Mouse (Mus musculus) mouse embryonic stem cell (cell line): ENCODE results near the gene Tradd.

Experiments
- in situ Hi-C, 2 experiments: fragments of 300-500 bp; cut with MboI; formaldehyde crosslinking; loops; 1 replicate in 1 of 2; 3 replicates in 1 of 2; pipeline ENCODE4 v1.14.3; 2019 to 2020; ENCODE audit warnings: low sequenced_read_pairs in 2 of 2, low pct_unique_long_range_greater_than_20kb in 1 of 2, mixed read lengths in 1 of 2; ENCODE audit not compliant: unreplicated experiment in 1 of 2

Gene Tradd

DNA sequence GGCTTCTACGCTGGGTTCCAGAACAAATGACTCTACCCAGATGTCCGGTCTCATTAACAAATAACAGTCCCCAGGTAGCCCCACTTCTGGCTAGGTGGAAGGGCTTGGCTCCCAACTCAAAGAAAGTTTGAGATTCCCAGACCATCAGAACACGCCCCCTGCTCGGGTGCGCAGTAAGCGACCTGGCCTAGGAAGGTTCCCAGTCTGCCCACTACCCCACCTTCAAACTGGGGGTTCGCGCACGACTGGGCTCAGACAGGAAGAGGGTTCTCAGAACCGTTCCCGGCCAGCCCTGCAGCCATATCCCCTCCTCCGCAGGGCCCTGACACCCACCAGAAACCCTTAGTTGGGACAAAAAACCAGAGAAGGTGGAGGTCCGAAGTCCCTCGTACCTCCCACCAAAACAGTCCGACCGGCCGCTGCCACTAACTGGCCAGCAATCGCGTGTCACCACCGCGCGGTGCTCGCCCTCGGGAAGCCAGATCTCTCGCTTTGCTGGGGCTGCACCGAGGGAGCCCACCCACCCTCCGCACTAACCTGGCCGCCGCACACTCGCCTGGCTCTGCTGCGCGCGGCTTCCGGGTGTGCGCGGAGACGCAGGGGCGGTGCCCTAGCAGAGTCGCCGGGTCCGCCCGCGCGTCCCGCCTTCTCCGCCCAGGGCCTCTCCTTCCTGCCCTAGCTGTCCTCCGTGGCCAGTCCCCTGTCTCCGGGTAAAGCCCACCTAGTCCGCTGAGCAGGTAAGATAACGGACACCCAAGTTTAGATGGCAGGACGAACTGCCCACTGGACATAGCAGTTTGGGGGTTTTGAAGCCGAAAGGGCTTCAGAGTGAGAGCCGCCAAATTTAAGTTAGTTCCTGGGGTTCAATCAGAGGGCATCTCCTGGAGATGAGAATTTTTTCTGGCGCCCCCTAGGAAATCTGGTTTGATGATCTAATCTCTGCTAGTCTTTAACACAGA, at the start of gene Tradd, which contains the start of gene Fbxl8:
TSS of gene Tradd (minus strand) at position 586 of the 959 bp plus-strand sequence.
TSS of gene Fbxl8 (plus strand) at position 625 of the 959 bp plus-strand sequence.
- in situ Hi-C loops = no loop called here

DNA sequence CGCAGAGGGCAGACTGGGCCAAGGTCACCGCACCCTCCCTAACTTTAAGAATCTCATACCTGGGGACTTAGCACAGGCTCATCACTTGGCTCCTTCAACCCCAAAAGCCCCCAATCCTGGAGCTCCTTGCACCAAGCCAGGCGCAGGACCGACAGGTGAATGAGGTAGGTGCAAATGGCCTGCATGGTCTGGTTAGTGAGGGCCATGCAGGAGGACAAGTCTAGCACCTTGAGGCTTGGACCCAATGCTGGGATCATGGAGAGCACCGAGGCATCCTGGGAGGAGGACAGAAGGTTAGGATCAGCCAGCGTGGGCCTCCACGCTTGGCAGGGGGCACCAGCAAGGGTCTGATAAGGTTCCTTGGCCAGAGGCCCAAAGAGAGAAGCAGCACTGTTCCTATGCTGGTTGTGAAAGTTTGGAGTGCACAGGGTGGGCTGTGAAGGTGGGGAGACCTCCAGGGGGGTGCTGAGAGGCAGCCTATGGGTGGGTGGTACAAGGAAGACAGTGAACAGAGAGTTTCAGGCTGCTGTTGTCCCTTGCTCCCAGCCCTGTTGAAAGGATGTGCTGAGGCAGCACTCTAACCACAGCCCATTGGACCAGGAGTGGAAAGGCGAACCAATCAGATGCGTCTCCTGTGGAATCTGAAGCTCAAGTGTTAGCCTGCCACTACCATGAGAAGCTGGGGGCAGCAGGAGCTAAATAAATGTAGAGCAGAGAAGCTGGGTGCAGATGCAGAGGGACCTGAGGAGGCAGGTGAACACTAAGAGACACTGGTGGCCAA, 49.4 kb upstream of the Tradd start:
- in situ Hi-C loops = no loop called here

DNA sequence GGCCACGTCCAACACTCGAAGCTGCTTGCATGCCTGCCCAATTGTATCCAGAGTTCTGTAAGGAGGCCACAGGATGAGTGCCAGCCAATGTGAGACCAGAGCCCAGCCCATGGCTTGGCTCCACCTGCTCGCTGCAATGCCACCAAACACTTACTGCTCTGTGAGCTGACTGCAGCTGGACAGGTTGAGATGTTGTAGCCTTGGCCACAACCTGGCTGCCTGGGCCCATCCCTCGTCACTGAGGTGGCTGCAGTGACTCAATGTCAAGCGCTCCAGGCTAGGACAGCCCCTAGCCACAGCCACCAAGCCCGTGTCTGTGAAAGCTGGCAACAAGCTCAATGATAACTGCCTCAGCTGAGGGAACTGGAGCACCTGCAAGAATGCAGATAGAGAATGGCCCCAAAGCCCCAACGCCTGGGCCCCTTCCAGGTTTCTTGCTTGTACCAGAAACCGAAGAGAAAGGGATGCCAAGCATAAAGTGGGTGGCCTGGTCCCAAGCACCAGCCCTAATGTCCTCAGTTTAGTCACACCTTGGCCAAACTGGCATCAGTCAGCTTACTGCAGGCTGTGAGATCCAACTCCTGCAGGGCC, 48.6 kb upstream of the Tradd start:
- in situ Hi-C loops = no loop called here

- in situ Hi-C loops = no loop called here
Measured at GRCm38 (mm10) chr8:105311718-105312117, 47.3 kb upstream of the Tradd start.

DNA sequence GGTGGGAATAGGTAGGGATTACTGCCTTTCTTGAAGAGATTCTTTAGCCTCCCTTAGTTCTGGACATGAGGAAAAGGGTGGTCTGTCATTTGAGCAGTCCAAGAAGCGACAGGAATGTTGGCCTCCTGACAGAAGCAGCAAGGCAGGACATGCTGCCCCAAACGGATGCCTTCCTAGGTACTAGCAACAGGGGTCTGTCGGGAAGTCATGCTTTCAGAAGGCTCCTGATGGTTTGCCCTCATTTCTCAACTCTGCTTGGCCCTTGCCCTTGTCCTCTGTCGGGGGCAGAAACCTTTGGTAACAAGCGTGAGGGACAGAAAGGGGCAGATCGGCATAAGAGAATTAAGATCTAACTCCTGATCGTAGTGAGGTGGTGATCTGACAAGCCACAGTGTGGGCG, 45.7 kb upstream of the Tradd start:
- in situ Hi-C loops = no loop called here

GRCm38 (mm10) chr8:105309142-105309847, 44.9 kb upstream of the Tradd start:
- in situ Hi-C loops = no loop called here

- in situ Hi-C loops = no loop called here
Measured at GRCm38 (mm10) chr8:105308428-105308827, 44.0 kb upstream of the Tradd start.

DNA sequence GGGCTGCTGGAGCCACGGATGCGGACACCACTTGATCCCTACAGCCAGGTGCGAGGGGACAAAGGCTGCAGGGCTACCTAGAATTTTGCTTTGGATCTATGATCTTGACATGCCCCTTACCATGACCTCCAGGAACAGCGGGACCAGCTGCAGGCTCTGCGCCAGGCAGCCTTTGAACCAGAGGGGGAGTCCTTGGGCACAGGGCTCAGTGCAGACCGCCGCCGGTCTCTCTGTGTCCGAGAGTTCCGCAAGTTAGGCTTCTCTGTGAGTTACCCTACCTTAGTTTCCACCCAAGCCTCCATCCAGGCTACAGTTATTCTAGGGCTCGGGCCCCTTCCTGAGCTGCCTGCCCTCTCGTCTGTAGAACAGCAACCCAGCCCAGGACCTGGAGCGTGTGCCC, 43.3 kb upstream of the Tradd start:
- in situ Hi-C loops = no loop called here

- in situ Hi-C loops = no loop called here
Measured at GRCm38 (mm10) chr8:105306146-105306691, 41.8 kb upstream of the Tradd start.

GRCm38 (mm10) chr8:105305211-105306145, 41.1 kb upstream of the Tradd start, which contains the start of gene Elmo3:
Gene Elmo3 (plus strand): TSS chr8:105305601.
- in situ Hi-C loops = no loop called here

DNA sequence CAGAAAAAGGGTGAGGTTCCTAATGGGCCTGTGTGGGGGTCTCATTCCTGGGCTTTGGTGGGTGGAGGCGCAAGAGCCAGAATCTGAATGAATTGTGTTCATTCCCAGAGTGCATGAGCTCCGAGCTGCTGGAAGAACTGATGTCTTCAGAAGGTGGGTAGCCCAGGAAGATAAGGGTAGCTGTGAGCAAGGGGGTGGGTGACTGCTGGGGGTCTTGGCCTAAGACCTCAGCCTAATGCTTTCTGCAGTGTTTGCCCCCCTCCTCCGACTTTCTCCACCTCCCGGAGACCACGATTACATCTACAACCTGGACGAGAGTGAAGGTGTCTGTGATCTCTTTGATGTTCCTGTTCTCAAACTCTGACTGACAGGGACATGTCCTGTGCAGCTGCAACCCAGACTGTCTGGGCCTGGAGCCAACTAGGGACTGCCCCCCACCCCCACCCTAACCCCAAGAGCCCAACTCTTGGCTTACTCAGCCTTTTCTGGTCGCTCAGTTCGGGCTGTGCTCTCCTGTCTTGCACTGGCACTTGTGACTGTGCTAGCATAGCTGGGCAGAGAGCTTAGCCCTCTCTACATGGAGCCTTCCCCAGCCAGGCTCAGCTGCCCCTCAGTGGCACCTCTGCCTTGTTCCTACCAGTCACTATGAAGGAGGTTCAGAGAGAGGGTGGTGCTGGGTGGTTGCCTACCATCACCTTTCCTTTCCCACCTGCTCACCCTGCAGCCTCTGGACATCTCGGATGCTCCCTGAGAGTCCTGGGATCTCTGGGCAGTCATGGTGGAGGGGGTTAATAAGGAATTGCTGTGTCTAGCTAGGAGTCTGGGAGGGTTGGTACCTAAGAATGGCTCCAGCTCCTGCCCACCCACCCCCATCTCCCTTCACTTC, 40.2 kb upstream of the Tradd start:
- in situ Hi-C loops = no loop called here

GRCm38 (mm10) chr8:105303874-105304273, 39.5 kb upstream of the Tradd start:
- in situ Hi-C loops = no loop called here

- in situ Hi-C loops = no loop called here
Measured at GRCm38 (mm10) chr8:105303396-105303795, 39.0 kb upstream of the Tradd start.

DNA sequence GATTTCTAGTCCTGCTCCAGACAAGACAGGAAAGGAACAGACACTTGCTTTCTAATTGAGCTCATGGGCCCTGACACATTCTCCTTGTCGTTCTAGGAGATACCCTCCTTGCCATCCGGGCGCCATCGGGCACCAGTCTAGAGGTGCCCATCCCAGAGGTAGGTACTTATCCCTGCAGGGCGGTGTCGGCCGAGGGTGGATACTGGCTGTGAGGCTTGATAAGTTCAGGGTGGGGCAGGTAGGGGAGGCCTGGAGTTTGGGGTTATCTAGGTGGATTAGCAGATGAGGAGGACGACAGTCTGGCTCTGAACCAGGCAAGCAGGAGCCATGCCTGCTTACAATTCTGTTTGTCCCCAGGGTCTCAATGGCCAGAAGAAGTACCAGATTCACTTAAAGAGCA, 35.6 kb upstream of the Tradd start:
- in situ Hi-C loops = no loop called here

DNA sequence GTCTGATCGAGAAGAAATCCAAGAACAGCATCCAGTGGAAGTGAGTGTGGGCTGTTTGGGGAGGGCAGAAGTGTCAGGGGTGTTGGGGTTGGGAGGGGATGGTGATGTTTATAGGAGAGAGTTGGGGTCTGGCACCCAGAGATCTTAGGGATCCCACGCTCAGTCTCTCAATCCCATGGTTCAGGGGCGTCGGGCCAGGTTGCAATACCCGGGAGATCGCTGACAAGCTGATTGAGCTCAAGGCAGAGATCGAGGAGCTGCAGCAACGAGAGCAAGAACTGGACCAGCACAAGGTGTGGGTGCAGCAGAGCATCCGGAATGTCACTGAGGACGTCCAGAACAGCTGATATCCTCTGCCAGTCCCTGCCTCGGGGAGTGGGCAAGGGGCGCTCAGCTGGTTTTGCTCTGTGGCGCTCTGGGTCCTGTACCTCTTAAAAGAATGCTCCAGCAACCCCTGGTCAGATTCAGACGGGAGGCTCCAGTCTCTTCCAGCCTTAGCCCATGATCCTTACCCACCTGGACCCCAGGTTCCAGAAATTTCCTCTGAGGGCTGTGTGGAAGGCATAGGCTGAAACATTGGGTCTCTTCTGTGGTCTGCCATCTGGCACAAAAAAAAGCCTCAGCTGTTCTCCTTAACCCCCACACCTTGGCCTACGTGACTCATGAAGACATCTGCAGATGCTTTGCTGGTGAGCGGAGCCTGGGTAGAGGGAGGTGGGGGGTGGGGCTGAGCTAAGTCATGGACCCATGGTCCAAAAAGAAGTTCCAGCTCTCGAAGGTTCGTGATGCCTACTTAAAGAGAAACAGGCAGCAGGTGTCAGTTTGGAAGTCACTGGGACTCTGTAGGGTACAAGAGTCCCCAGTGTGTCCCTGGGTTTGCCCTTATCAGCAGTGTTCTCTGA, 34.2 kb upstream of the Tradd start:
- in situ Hi-C loops = no loop called here
